Mouse (Mus musculus) heart, embryonic 10.5 days (tissue): ENCODE data around the gene Ier3. TPM values are rescaled to one million over a fixed set of nuclear protein-coding genes. Genes with fewer than 3 reads are reported as not detected.

Source experiments
- DNase-seq: peaks from one replicate; pipeline ENCODE4 v3.0.0-alpha.2; 2017; ENCODE audit warnings: low spot score
- H3K27ac ChIP-seq: fragments of 300-500 bp; sonication (generic); 2 replicates; pipeline ENCODE4 v1.5.1; 2016; ENCODE audit warnings: mild to moderate bottlenecking
- H3K27me3 ChIP-seq: fragments of 300-500 bp; sonication (generic); 2 replicates; pipeline ENCODE4 v1.6.1; 2016; ENCODE audit warnings: mild to moderate bottlenecking; ENCODE audit not compliant: poor library complexity, insufficient read depth, severe bottlenecking
- H3K36me3 ChIP-seq: fragments of 300-500 bp; sonication (generic); 2 replicates; pipeline ENCODE4 v1.6.1; 2016; ENCODE audit warnings: mild to moderate bottlenecking, moderate library complexity
- H3K4me1 ChIP-seq: fragments of 300-500 bp; sonication (generic); 2 replicates; pipeline ENCODE4 v1.6.1; 2016; ENCODE audit warnings: mild to moderate bottlenecking
- H3K4me3 ChIP-seq: fragments of 300-500 bp; sonication (generic); 2 replicates; pipeline ENCODE4 v1.5.1; 2016; ENCODE audit warnings: mild to moderate bottlenecking, moderate library complexity
- H3K9me3 ChIP-seq: fragments of 300-500 bp; sonication (generic); 2 replicates; pipeline ENCODE4 v1.6.1; 2016; ENCODE audit warnings: mild to moderate bottlenecking, moderate library complexity
- WGBS: fragments of 180-500 bp; shearing (Covaris S2); methylation state at CpG from one replicate; pipeline ENCODE4 v1.1.7; 2016; 5-methylcytosine and 5-hydroxymethylcytosine counted together
- microRNA-seq: library from miRNA; unstranded; fragments of <30 nt; microRNA quantifications from one replicate; pipeline ENCODE4, GENCODE M21; 2017
- polyA plus RNA-seq: library from polyadenylated mRNA; unstranded; fragments of >200 nt; fragmentation: Nextera tagmentation; extraction: Ambion mirVana; gene quantifications from 2 replicates; pipeline ENCODE4 v1.2.1, GENCODE M21; 2016

Gene Ier3
- polyA plus RNA-seq, 1 experiment from 2014 or later: 13.2 TPM

GRCm38 (mm10) chr17:35868165-35868820 is 46.8 kb downstream of the Ier3 start:
- Histone ChIP-seq H3K9me3 (no peaks in the 10 kb centered on the region), H3K36me3 (peaks cover 30% of the 10 kb centered on the region), H3K4me1 (peaks cover 66% of the 10 kb centered on the region)

GRCm38 (mm10) chr17:35868961-35869345 is 47.5 kb downstream of the Ier3 start:
- peak overlapping the region; percentile 71 for H3K4me3 ChIP-seq
- peaks cover 35% of the 10 kb centered on the region for H3K36me3 ChIP-seq
- H3K27me3 ChIP-seq: no peaks in the 10 kb centered on the region
- no peaks in the 10 kb centered on the region for H3K9me3 ChIP-seq
- 3% methylated on average over 7 of the region's 7 CpGs for WGBS
- H3K27ac ChIP-seq: peak overlapping the region; percentile 93
- peaks cover 69% of the 10 kb centered on the region for H3K4me1 ChIP-seq
- DNase-seq: no peak

More at GRCm38 (mm10) chr17:35868165-35868820, 46.8 kb downstream of the Ier3 start:
- Histone ChIP-seq H3K27me3 (no peaks in the 10 kb centered on the region), H3K4me3 (peak overlapping the region; percentile 71), H3K27ac (peak overlapping the region; percentile 93)
- DNase-seq: no peak
- 28% methylated on average over 17 of the region's 17 CpGs for WGBS

- peaks cover 40% of the 10 kb centered on the region for H3K36me3 ChIP-seq
- 7% methylated on average over 7 of the region's 7 CpGs for WGBS
- peak; percentile 85 for DNase-seq
Observed at GRCm38 (mm10) chr17:35869346-35870067, 48.0 kb downstream of the Ier3 start.

GRCm38 (mm10) chr17:35870151-35870883 is 48.8 kb downstream of the Ier3 start:
- Histone ChIP-seq H3K9me3 (no peaks in the 10 kb centered on the region), H3K4me1 (peaks cover 65% of the 10 kb centered on the region), H3K27ac (peak overlapping the region; percentile 93), H3K27me3 (no peaks in the 10 kb centered on the region), H3K36me3 (peaks cover 49% of the 10 kb centered on the region), H3K4me3 (peak overlapping the region; percentile 71)
- DNase-seq: no peak
- WGBS: 51% methylated on average over 9 of the region's 9 CpGs

More at GRCm38 (mm10) chr17:35869346-35870067, 48.0 kb downstream of the Ier3 start:
- H3K9me3 ChIP-seq: no peaks in the 10 kb centered on the region
- peak overlapping the region; percentile 93 for H3K27ac ChIP-seq
- H3K4me1 ChIP-seq: peaks cover 69% of the 10 kb centered on the region
- H3K27me3 ChIP-seq: no peaks in the 10 kb centered on the region
- peak overlapping the region; percentile 71 for H3K4me3 ChIP-seq

- DNase-seq: no peak
- H3K36me3 ChIP-seq: peaks cover 54% of the 10 kb centered on the region
- 66% methylated on average over 8 of the region's 8 CpGs for WGBS
- peak overlapping the region; percentile 93 for H3K27ac ChIP-seq
- H3K4me3 ChIP-seq: peak overlapping the region; percentile 71
- H3K4me1 ChIP-seq: peaks cover 65% of the 10 kb centered on the region
- H3K9me3 ChIP-seq: no peaks in the 10 kb centered on the region
- H3K27me3 ChIP-seq: no peaks in the 10 kb centered on the region
Observed at GRCm38 (mm10) chr17:35870884-35871696, 49.6 kb downstream of the Ier3 start.

Small RNA genes lying within 50 kb of the gene (microRNA-seq; reads per million reads assigned to microRNA genes)
- 1.5 reads per million for gene Gm28033

Other genes starting within 250 kb of the Ier3 start
- gene Sfta2, start 220.1 kb upstream of the Ier3 start, polyA plus RNA-seq: not detected in 2 replicates
- gene Gm9573, start 195.0 kb upstream of the Ier3 start, polyA plus RNA-seq: not detected in 2 replicates
- gene Mucl3, start 178.0 kb upstream of the Ier3 start, polyA plus RNA-seq: 0.52 and 0.60 TPM in 2 replicates
- 17.5 and 18.6 TPM in 2 replicates for gene Vars2, start 154.1 kb upstream of the Ier3 start, polyA plus RNA-seq
- gene Gtf2h4, start 147.9 kb upstream of the Ier3 start, polyA plus RNA-seq: 34.7 and 43.5 TPM in 2 replicates
- 109 and 158 TPM in 2 replicates for gene Ddr1, start 117.1 kb upstream of the Ier3 start, polyA plus RNA-seq
- 66.2 and 71.7 TPM in 2 replicates for gene Flot1, start 1.5 kb downstream of the Ier3 start, polyA plus RNA-seq
- 911 and 1,091 TPM in 2 replicates for gene Tubb5, start 16.6 kb downstream of the Ier3 start, polyA plus RNA-seq
- 25.3 and 29.1 TPM in 2 replicates for gene Mdc1, start 19.8 kb downstream of the Ier3 start, polyA plus RNA-seq
- 56.5 and 58.3 TPM in 2 replicates for gene Nrm, start 39.6 kb downstream of the Ier3 start, polyA plus RNA-seq
- gene Ppp1r18, start 43.9 kb downstream of the Ier3 start, polyA plus RNA-seq: 19.9 and 22.2 TPM in 2 replicates
- gene Dhx16, start 58.1 kb downstream of the Ier3 start, polyA plus RNA-seq: 34.8 and 44.5 TPM in 2 replicates
- 23.8 and 26.7 TPM in 2 replicates for gene 2310061I04Rik, start 75.7 kb downstream of the Ier3 start, polyA plus RNA-seq
- 59.4 and 78.6 TPM in 2 replicates for gene Atat1, start 88.4 kb downstream of the Ier3 start, polyA plus RNA-seq
- 99.5 and 111 TPM in 2 replicates for gene Mrps18b, start 94.7 kb downstream of the Ier3 start, polyA plus RNA-seq
- 37.6 and 45.2 TPM in 2 replicates for gene Ppp1r10, start 94.8 kb downstream of the Ier3 start, polyA plus RNA-seq
- gene Abcf1, start 148.1 kb downstream of the Ier3 start, polyA plus RNA-seq: 81.6 and 81.8 TPM in 2 replicates
- 47.2 and 49.8 TPM in 2 replicates for gene Gnl1, start 158.2 kb downstream of the Ier3 start, polyA plus RNA-seq
- gene Prr3, start 158.6 kb downstream of the Ier3 start, polyA plus RNA-seq: 21.9 and 30.5 TPM in 2 replicates
- gene H2-T24, start 198.9 kb downstream of the Ier3 start, polyA plus RNA-seq: 2.5 and 2.6 TPM in 2 replicates
- gene H2-T23, start 211.2 kb downstream of the Ier3 start, polyA plus RNA-seq: 1.2 and 3.4 TPM in 2 replicates
- 4.4 and 7.2 TPM in 2 replicates for gene H2-T22, start 221.1 kb downstream of the Ier3 start, polyA plus RNA-seq
- not detected in 2 replicates for gene Gm6034, start 221.3 kb downstream of the Ier3 start, polyA plus RNA-seq
- not detected in 2 replicates for gene Gm11127, start 236.7 kb downstream of the Ier3 start, polyA plus RNA-seq